Mouse (Mus musculus): Measurements from ENCODE around the gene Gxylt2. TPM values are rescaled to one million over a fixed set of nuclear protein-coding genes. Genes with fewer than 3 reads are reported as not detected.

The Gxylt2 gene
- polyA plus RNA-seq, 1 experiment from 2014 or later, result 0.81 TPM

DNA sequence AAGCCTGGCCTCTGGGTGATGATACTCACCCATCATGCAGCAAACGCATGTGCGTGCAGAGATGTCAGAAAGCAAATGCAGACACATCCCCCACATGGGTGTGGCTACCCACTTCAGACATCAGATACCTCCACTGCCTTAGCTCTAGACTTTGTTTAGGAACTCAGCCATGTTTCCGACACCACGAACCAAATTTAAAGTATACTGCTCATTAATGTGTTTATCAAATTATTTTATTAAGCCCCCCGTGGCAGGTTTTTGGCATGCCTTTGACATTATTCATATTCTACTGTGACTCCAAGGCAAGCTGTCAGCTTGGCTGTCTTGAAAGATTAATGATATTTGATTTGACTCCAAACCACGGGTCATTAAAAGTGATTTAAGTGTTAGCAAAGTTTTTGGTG is 15.6 kb downstream of the Gxylt2 start:
- Histone ChIP-seq H3K4me2 (ENCODE audit: low read length) (no peak overlapping the region), H3K9ac (ENCODE audit: low read length) (no peak overlapping the region), H3K4me1 (ENCODE audit: control insufficient read depth, insufficient read depth, low read length) (0 out of 2 replicates have a peak, but pooled peaks cover 3% of the 10 kb centered on the region), H3K9me3 (replicated peaks; ENCODE audit: control insufficient read depth, low read length) (no peaks in the 10 kb centered on the region), H3K27ac (ENCODE audit: low read depth, low read length) (no peak overlapping the region), H3K4me3 (ENCODE audit: low read depth, low read length) (no peak overlapping the region), H3K27me3 (replicated peaks; ENCODE audit: control insufficient read depth, insufficient read depth, low read length) (no peaks in the 10 kb centered on the region), H3K36me3 (ENCODE audit: control insufficient read depth, insufficient read depth, low read length) (no peaks in the 10 kb centered on the region)
- WGBS, result 80% methylated on average over 6 of the region's 6 CpGs
- ATAC-seq, result no peak
- peak; percentile 10 for DNase-seq (ENCODE audit: low spot score)

DNA sequence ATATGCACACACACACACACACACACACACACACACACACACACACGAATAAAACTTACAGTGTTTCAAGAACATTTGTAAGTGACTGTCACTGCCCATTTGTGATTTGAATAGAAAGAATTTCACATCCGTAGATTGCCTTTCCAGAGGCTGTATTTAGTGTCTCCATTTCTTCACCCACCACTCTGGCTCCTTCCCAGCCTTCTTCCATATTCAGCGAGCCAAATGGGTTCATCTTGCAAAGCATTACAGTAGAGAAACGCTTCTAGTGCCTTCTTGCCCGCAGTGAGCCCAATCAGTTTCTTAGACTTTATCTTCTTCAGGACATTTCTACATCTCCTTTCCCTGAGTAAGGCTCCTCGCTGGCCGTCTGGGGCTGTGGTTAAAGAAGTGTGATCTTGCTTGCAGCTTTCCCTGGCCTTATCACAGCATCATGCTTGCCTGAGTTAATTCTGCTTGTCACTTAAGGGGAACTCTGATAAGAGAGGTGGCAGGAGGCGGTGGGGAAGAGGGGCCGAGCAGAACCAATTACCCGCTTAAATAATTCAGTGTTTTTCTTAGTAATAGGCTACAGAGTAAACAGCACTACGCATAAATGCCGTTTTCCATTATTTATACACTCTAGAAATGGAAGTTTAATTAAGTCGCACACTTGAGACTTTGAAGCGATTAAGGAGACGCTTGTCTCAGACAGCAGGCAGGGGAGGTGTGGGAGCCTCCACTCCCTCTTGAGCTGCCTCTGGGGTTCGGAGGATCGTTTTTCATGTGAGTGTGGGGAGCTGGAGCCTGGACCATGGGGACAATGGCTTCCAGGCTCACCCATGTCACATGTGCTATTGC is 16.6 kb downstream of the Gxylt2 start:
- Histone ChIP-seq H3K9ac (ENCODE audit: low read length) (no peak overlapping the region), H3K27me3 (replicated peaks; ENCODE audit: control insufficient read depth, insufficient read depth, low read length) (no peaks in the 10 kb centered on the region), H3K4me2 (ENCODE audit: low read length) (no peak overlapping the region), H3K36me3 (ENCODE audit: control insufficient read depth, insufficient read depth, low read length) (no peaks in the 10 kb centered on the region), H3K4me3 (ENCODE audit: low read depth, low read length) (no peak overlapping the region), H3K4me1 (ENCODE audit: control insufficient read depth, insufficient read depth, low read length) (0 out of 2 replicates have a peak, but pooled peaks cover 3% of the 10 kb centered on the region), H3K9me3 (replicated peaks; ENCODE audit: control insufficient read depth, low read length) (no peaks in the 10 kb centered on the region), H3K27ac (ENCODE audit: low read depth, low read length) (no peak overlapping the region)
- WGBS, result 35% methylated on average over 17 of the region's 17 CpGs
- peak; percentile 61 for ATAC-seq
- DNase-seq (ENCODE audit: low spot score), result peak; percentile 50

DNA sequence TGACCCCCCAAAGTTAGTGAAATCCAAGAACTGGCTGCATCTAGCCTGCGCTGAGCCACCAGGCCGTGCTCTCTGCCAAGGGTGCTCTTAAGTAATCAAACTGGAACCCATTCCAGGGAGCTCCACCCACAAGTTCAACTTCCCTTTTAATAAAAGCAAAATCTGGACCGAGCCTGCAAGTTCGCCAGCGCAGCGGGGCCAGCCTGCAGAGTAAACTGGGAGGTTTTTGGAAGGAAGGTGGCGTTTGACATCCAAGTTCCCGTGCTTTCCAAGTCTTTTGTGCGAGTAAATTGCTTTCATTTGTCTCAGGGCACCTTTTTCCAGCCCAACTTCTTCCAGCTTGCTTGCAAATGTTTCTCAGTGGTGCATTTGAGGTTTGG is 27.5 kb downstream of the Gxylt2 start:
- H3K27me3 ChIP-seq (replicated peaks; ENCODE audit: control insufficient read depth, insufficient read depth, low read length), result no peaks in the 10 kb centered on the region
- H3K27ac ChIP-seq (ENCODE audit: low read depth, low read length), result no peak overlapping the region
- peak; percentile 53 for DNase-seq (ENCODE audit: low spot score)
- no peak overlapping the region for H3K4me3 ChIP-seq (ENCODE audit: low read depth, low read length)
- H3K36me3 ChIP-seq (ENCODE audit: control insufficient read depth, insufficient read depth, low read length), result no peaks in the 10 kb centered on the region
- no peak overlapping the region for H3K4me2 ChIP-seq (ENCODE audit: low read length)
- no peaks in the 10 kb centered on the region for H3K4me1 ChIP-seq (ENCODE audit: control insufficient read depth, insufficient read depth, low read length)
- 68% methylated on average over 9 of the region's 9 CpGs for WGBS
- no peak overlapping the region for H3K9ac ChIP-seq (ENCODE audit: low read length)
- ATAC-seq, result no peak
- no peaks in the 10 kb centered on the region; the same call in 1 of the 2 replicates for H3K9me3 ChIP-seq (replicated peaks; ENCODE audit: control insufficient read depth, low read length)

DNA sequence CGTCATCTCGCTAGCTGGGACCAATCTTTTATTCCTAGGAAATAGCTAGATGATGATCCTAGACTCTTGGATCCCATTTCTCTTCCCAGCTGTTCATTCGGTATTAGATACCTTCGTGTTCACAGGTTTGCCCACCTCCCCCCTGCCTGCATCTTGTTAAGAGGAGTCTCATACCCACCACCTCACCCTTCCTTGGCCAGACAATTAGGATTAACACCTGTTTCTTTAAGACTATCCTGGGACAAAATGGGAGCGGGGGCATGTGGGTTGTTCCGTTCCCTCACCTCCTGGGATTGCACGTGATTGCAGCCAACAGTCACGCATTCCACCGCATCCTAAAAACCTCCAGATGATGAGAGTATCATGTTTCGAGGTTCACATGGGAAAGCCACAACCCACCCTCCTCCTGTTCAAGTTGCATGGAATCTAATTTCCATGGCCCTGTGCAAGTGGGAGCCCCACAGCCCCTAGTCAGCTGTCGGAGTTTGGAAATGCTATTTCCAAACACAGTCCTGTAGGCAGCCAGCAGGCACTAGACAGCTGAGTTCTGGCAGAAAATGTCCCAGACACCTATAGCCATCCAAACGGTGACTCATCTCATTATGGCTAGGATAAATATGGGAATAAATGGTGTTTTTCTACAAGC is 28.0 kb downstream of the Gxylt2 start:
- 72% methylated on average over 12 of the region's 12 CpGs for WGBS
- Histone ChIP-seq H3K4me2 (ENCODE audit: low read length) (no peak overlapping the region), H3K36me3 (ENCODE audit: control insufficient read depth, insufficient read depth, low read length) (no peaks in the 10 kb centered on the region), H3K27me3 (replicated peaks; ENCODE audit: control insufficient read depth, insufficient read depth, low read length) (no peaks in the 10 kb centered on the region), H3K27ac (ENCODE audit: low read depth, low read length) (no peak overlapping the region), H3K4me1 (ENCODE audit: control insufficient read depth, insufficient read depth, low read length) (no peaks in the 10 kb centered on the region), H3K4me3 (ENCODE audit: low read depth, low read length) (no peak overlapping the region), H3K9me3 (replicated peaks; ENCODE audit: control insufficient read depth, low read length) (no peaks in the 10 kb centered on the region; the same call in 1 of the 2 replicates), H3K9ac (ENCODE audit: low read length) (no peak overlapping the region)
- peak; percentile 45 for DNase-seq (ENCODE audit: low spot score)
- no peak for ATAC-seq

DNA sequence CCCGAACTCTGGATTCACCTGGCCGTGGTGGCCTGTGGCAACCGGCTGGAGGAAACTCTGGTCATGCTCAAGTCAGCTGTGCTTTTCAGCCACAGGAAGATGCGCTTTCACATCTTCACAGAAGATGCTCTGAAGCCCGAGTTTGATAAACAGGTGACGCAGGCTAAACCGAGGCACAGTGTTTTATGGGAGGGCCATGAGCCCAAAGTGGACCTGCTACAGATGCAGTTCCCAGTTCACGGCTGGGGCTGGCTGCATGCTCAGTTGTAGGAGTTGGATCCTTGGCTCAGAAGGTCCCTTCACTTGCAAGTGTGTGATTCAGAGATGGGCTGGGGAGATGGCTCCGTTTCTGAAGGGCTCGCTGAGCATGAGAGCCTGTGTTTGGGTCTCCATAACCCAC is 28.7 kb downstream of the Gxylt2 start:
- H3K4me1 ChIP-seq (ENCODE audit: control insufficient read depth, insufficient read depth, low read length), result no peaks in the 10 kb centered on the region
- ATAC-seq (no peak), DNase-seq (ENCODE audit: low spot score) (no peak)
- H3K4me2 ChIP-seq (ENCODE audit: low read length), result no peak overlapping the region
- no peaks in the 10 kb centered on the region for H3K36me3 ChIP-seq (ENCODE audit: control insufficient read depth, insufficient read depth, low read length)
- H3K9me3 ChIP-seq (replicated peaks; ENCODE audit: control insufficient read depth, low read length), result no peaks in the 10 kb centered on the region; the same call in 1 of the 2 replicates
- no peaks in the 10 kb centered on the region for H3K27me3 ChIP-seq (replicated peaks; ENCODE audit: control insufficient read depth, insufficient read depth, low read length)
- H3K9ac ChIP-seq (ENCODE audit: low read length), result no peak overlapping the region
- H3K27ac ChIP-seq (ENCODE audit: low read depth, low read length), result no peak overlapping the region
- WGBS, result 92% methylated on average over 10 of the region's 10 CpGs
- H3K4me3 ChIP-seq (ENCODE audit: low read depth, low read length), result no peak overlapping the region

DNA sequence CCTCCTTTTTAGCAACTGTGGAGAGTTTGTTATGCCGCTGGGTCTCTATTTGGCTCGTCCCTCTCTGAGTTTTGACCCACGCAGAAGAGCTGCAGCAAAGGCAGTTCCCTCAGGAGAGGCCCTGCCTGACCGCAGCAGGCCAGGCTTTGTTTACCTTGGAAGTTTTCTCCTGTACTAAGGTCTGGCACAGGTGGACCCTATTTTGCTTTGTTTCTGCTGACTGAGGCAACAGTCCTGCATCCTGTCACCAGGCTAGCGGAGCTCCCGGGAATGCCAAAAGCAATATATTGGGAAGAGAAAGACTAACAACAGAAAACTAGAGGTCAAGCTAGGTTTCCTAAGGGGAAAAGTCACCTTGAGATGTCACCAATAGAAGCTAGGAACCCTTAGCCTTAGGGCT is 29.8 kb downstream of the Gxylt2 start:
- Histone ChIP-seq H3K4me1 (ENCODE audit: control insufficient read depth, insufficient read depth, low read length) (no peaks in the 10 kb centered on the region), H3K4me3 (ENCODE audit: low read depth, low read length) (no peak overlapping the region), H3K9me3 (replicated peaks; ENCODE audit: control insufficient read depth, low read length) (no peaks in the 10 kb centered on the region; the same call in 1 of the 2 replicates), H3K36me3 (ENCODE audit: control insufficient read depth, insufficient read depth, low read length) (no peaks in the 10 kb centered on the region), H3K4me2 (ENCODE audit: low read length) (no peak overlapping the region), H3K27me3 (replicated peaks; ENCODE audit: control insufficient read depth, insufficient read depth, low read length) (no peaks in the 10 kb centered on the region), H3K9ac (ENCODE audit: low read length) (no peak overlapping the region), H3K27ac (ENCODE audit: low read depth, low read length) (no peak overlapping the region)
- DNase-seq (ENCODE audit: low spot score) (no peak), ATAC-seq (no peak)
- 92% methylated on average over 6 of the region's 6 CpGs for WGBS

DNA sequence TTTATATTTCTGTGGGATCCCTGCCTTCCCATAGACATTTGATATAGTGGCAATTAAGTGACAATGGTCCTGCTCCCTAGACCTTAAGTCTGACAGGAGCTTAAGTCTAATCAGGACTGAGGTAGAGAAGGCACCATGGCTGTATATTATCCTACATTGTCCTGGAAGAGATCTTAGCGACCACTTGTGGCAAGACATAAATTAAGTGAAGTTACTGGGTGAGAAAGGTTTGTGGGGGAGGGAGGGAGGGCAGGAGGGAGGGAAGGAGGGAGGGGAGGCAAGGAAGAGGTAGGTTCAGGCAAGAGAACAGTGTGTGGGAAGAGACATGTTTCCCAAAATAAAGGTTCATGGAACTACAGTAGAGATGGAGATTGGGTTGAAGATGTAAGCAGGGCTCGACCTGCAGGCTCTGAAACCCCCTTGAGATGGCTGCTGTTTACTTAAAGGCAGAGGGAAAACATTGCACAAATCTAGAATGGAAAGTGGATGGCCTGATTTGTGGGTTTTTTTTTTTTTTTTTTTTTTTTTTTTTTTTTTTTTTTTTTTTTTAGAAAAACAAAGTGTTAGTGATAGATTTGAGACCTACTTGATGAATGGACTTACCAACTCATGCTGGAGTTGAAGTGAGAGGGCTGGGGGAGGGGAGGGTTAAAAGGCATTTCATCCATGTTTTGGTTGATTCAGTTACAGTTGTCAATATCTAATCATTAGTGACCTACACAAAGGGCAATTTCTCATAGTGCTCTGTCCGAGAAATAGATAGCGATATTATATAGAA is 54.1 kb downstream of the Gxylt2 start:
- no peaks in the 10 kb centered on the region for H3K36me3 ChIP-seq (ENCODE audit: control insufficient read depth, insufficient read depth, low read length)
- 79% methylated on average over 4 of the region's 4 CpGs for WGBS
- DNase-seq (ENCODE audit: low spot score) (no peak), ATAC-seq (no peak)
- H3K4me3 ChIP-seq (ENCODE audit: low read depth, low read length), result no peak overlapping the region
- H3K9me3 ChIP-seq (replicated peaks; ENCODE audit: control insufficient read depth, low read length), result no peaks in the 10 kb centered on the region
- no peak overlapping the region for H3K4me2 ChIP-seq (ENCODE audit: low read length)
- no peak overlapping the region for H3K27ac ChIP-seq (ENCODE audit: low read depth, low read length)
- H3K9ac ChIP-seq (ENCODE audit: low read length), result no peak overlapping the region
- H3K27me3 ChIP-seq (replicated peaks; ENCODE audit: control insufficient read depth, insufficient read depth, low read length), result no peaks in the 10 kb centered on the region
- no peaks in the 10 kb centered on the region for H3K4me1 ChIP-seq (ENCODE audit: control insufficient read depth, insufficient read depth, low read length)

DNA sequence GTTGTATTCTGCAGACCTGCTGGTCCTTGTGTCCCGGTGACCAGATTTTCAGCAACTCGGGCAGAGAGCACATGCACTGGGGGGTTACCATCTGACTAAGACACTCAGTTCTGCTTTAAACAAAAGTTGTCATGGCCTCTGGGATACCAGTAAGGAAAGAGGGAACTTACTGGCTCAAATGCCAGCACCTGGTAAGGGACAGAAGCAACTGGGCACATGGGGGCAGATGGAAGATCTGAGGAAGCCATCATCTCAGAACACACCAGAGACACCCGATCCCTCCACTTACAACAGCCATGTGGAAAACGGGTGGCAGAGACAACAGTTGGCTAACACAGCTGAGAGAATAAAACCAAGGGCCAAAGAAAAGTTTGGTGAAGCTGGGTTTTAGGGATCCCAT is 63.2 kb downstream of the Gxylt2 start:
- no peak for ATAC-seq
- WGBS, result 84% methylated on average over 4 of the region's 4 CpGs
- no peak overlapping the region for H3K27ac ChIP-seq (ENCODE audit: low read depth, low read length)

More for the DNA sequence above, 63.2 kb downstream of the Gxylt2 start:
- H3K9ac ChIP-seq (ENCODE audit: low read length), result no peak overlapping the region
- no peak overlapping the region for H3K4me2 ChIP-seq (ENCODE audit: low read length)
- H3K4me3 ChIP-seq (ENCODE audit: low read depth, low read length), result no peak overlapping the region
- H3K9me3 ChIP-seq (replicated peaks; ENCODE audit: control insufficient read depth, low read length), result no peaks in the 10 kb centered on the region
- no peaks in the 10 kb centered on the region for H3K27me3 ChIP-seq (replicated peaks; ENCODE audit: control insufficient read depth, insufficient read depth, low read length)
- no peak for DNase-seq (ENCODE audit: low spot score)
- no peaks in the 10 kb centered on the region for H3K4me1 ChIP-seq (ENCODE audit: control insufficient read depth, insufficient read depth, low read length)
- H3K36me3 ChIP-seq (ENCODE audit: control insufficient read depth, insufficient read depth, low read length), result no peaks in the 10 kb centered on the region

All from forebrain, embryonic 14.5 days (tissue).